Mouse (Mus musculus): Measurements from ENCODE around the gene Whamm. TPM values are rescaled to one million over a fixed set of nuclear protein-coding genes. Genes with fewer than 3 reads are reported as not detected.

The Whamm gene
- total RNA-seq, 2 experiments from 2014 or later, result 14.1 to 16.9 TPM

DNA sequence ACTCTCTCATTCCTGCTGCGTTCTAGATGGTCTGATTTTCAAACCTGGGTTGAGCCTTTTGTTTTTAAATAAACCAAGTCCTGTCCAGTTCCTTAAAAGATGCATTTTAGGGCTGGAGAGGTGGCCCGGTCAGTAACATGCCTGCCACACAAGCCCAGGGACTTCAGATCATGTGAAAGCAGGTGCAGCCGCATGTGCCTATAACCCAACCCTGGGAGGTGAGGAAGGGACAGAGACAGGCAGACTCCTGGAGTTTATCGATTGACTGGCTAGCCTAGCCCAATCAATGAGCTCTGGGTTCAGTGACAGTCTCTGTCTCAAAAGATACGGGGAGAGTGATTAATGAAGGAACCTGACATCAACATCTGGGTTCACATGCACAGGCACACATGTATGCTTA lies 9.9 kb upstream of the Whamm start:
- ATAC-seq (ENCODE audit: poor library complexity, severe bottlenecking), result no peak

DNA sequence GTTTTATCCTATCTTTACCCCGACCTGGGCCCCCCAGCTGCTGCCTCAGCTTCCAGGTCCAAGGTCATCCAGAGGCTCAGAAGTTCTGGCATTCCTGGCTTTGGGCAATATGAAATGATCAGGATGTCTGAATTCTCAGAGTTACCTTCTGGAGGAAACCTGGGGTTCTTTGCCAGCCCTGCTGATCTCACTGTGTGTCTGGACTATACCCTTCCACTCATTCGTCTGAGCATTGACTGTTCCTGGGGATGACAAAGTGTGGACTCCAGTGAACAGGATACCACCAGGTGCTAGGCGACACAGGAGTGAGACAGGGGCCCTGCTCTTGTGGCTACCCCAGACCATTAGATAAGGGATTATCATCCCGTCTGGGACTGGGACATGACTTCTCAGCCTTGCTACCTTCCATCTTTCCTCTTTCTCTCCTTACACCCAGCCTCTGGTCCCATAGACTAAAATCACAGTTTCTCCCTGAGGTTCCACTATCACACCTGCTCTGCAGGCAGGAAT lies 7.5 kb upstream of the Whamm start:
- ATAC-seq (ENCODE audit: poor library complexity, severe bottlenecking), result no peak

GRCm38 (mm10) chr7:81564766-81565165 lies 6.3 kb upstream of the Whamm start:
- no peak for ATAC-seq (ENCODE audit: poor library complexity, severe bottlenecking)

- ATAC-seq (ENCODE audit: poor library complexity, severe bottlenecking), result no peak
Measured at GRCm38 (mm10) chr7:81565381-81566055, 5.5 kb upstream of the Whamm start.

- ATAC-seq (ENCODE audit: poor library complexity, severe bottlenecking), result no peak
Measured at GRCm38 (mm10) chr7:81566332-81566731, 4.7 kb upstream of the Whamm start.

GRCm38 (mm10) chr7:81566892-81567291 lies 4.2 kb upstream of the Whamm start, which contains the start of gene Fsd2:
Fsd2 (minus strand) TSS chr7:81566944.
- ATAC-seq (ENCODE audit: poor library complexity, severe bottlenecking), result no peak

GRCm38 (mm10) chr7:81567396-81567795 lies 3.7 kb upstream of the Whamm start:
- ATAC-seq (ENCODE audit: poor library complexity, severe bottlenecking), result no peak

DNA sequence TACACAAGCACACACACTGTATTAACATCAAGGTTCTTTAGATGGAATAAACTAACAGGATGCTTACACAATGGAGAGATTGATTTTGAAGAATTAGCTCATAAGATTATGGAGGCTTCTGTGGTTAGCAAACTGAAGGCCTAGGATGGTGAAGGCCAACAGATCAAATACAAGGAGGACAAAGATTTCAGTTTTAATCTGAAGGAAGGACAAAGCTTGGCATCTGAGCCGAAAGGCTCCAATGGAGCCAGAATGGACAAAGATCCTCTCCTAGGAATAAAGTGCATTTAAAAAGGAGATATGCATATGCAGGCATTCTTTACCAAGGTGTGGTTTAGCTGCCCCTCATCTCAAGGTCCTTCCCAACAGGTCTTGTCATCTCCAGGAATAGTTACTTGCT lies 1.2 kb upstream of the Whamm start:
- no peak for ATAC-seq (ENCODE audit: poor library complexity, severe bottlenecking)

GRCm38 (mm10) chr7:81570271-81570670 lies 795 bp upstream of the Whamm start:
- ATAC-seq (ENCODE audit: poor library complexity, severe bottlenecking), result no peak

DNA sequence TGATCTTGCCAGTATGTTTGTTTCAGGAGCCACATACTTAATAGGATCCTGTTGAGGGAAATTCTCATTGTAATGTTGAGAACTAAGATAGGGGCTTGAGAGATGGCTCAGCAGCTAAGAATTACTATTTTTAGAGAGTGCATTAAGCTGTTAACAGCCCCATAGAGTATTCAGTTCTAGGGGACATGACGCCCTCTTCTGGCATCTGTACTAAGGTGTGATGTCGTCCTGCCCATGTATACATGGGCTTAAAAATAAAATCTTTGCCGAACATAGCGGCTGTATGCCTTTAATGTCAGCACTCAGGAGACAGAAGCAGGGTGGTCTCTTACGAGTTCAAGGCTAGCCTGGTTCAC lies 336 bp upstream of the Whamm start:
- ATAC-seq (ENCODE audit: poor library complexity, severe bottlenecking), result peak; percentile 23

DNA sequence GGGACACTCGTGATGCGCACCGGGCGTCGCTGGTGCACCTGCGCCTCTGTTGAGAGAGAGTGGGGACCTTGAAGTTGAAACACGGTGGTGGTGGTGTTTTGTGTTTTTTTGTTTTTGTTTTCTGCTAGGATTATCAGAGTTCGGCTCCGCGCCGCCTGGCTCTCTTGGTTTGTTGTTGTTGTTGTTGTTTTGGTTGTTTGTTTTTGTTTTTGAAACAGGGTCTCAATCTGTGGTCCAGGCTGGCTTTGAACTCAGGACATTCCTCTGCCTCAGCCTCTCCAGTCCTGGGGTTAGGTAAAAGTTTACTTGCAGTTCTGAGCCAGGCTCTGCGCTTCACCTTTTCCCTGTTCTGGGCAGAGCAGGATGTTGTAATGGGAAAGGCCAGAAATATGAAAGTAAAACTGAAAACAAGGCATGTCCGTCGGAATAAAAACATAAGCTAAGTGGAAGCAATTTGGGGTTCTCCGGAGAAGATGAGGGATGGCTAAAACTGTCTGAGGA lies 925 bp downstream of the Whamm start:
- ATAC-seq (ENCODE audit: poor library complexity, severe bottlenecking), result no peak

DNA sequence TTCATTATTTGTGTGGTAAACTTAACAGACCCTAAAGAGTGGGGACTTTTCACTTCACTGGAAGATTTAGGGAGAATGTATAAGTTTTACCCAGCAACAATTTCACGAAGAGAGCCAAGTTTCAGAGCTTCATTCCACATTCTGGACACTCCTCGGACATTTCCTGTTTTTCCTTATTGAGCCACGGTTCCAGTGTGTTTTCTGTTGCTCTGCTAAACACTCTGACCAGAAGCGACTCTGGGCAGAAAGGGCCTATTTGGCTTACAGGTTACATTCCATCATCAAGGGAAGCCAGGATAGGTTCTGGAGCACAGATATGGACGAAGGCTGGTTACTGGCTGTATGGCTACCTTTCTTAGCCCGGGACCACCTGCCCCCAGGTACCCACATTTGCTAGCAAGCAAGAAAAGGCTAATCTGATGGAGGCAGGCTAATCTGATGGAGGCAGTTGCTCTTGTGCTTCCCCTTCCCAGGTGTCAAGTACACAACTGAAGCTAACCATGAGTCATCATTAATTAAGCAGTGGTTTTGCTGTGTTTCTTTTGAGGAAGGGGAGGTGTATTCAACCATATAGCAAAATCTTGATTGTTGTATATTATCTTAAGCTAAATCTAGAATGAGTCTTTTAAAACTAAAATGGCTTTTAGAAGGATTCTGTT lies 1.7 kb downstream of the Whamm start:
- no peak for ATAC-seq (ENCODE audit: poor library complexity, severe bottlenecking)

DNA sequence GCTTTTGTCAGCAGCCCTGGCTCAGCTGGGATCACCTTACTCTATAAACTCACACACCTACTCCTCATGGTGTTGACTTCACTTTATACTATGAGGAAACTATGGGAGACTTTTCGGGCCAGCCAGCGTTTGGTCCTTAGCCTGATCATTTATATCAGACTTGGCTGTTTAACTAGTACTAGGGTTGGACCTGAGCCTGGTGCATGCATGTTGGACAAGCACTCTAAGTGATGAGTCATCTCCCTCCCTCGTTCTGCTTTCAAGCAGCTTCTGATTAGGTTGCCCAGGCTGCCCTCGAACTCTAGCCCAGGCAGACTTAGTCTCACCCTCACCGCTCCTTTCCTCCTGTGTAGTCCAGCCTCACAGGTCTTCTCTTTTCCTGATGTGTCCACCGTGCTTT lies 2.3 kb downstream of the Whamm start:
- no peak for ATAC-seq (ENCODE audit: poor library complexity, severe bottlenecking)

DNA sequence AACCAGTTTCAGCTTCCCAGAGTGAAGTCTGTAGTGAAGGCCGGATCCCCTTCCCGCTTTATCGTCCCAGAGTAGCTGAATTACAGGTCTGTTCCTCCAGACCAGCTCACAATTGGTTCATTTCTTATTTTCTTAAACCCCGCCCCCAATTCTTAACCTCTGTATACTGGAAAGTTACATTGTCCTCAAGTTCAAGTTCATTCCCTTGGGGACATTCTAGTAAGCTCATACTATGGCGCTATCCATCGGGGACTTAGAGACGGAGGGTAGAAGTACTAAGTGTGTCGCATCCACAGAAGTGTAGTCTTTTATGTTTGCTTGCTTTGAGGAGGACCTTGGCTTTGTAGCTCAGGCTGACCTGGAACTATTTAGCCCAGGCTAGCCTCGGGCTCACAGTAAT lies 2.8 kb downstream of the Whamm start:
- no peak for ATAC-seq (ENCODE audit: poor library complexity, severe bottlenecking)

DNA sequence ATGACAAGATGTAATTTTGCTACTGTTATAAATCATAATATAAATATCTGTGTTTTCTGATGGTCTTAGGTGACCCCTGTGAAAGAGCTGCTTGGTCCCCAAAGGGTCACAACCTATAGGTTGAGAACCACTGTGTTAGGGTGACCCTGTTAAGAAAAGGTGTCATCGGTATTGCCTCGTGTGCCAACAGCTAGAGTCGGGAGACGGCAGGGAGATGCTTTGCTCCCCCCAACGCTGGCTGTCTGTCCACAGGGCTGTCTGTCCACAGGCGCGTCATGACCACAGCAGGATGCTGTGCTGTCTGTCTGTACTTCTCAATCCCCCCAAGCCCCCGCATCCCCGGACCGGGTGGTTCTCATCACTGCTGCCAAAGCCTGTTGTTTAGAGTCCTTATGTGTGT lies 4.5 kb downstream of the Whamm start:
- no peak for ATAC-seq (ENCODE audit: poor library complexity, severe bottlenecking)

DNA sequence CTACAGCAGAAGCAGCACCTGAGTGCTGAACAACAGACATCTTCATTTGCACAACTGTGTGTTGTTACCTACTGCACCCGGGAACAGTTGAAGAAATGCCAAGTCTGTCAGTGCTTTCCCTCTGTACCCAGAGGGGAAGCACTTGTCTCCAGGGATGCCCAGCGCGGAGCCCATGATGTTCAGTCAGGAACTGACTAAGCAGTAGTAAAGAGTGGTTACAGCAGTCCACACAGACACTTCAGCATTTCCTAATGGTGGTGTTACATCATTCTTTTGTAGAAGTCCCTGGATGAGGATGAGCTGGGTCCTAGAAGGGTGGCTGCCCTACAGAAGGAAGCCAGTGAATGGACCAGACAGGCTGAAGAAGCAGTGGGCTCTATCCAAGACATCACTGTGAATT lies 6.8 kb downstream of the Whamm start:
- ATAC-seq (ENCODE audit: poor library complexity, severe bottlenecking), result peak; percentile 57

DNA sequence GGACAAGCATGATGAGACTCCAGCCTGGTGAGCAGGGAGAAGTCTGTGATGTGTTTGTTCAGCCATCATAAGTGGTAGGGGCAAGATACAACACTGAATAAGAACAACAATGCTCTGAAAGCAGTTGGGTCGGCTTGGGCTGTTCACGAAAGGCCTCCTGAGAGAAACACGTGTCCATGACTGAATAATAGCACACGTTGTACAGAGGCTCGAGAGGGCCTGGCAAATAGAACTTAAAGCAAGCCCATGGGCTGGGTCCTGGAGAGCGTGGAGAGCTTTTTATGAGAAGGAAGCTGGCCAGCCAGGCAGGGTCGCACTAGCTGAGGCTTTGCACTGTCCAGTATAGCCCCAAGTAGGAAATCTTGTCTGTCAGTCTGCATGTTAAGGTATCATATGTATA lies 7.3 kb downstream of the Whamm start:
- no peak for ATAC-seq (ENCODE audit: poor library complexity, severe bottlenecking)

DNA sequence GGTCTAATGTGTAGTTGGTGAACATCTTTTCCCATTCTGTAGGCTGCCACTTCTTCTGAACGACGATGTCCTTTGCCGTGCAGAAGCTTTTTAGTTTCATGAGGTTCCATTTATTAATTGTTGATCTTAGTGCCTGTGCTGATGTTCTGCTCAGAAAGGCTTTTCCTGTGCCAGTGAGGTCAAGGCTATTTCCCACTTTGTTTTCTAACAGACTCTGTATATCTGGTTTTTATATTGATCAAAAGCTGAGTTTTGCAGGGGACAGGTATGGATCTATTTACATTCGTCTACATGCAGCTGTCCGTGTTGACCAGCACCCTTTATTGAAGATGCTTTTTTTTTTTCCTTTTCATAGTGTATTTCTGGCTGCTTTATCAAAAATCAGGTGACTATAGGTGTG lies 8.2 kb downstream of the Whamm start:
- ATAC-seq (ENCODE audit: poor library complexity, severe bottlenecking), result no peak

DNA sequence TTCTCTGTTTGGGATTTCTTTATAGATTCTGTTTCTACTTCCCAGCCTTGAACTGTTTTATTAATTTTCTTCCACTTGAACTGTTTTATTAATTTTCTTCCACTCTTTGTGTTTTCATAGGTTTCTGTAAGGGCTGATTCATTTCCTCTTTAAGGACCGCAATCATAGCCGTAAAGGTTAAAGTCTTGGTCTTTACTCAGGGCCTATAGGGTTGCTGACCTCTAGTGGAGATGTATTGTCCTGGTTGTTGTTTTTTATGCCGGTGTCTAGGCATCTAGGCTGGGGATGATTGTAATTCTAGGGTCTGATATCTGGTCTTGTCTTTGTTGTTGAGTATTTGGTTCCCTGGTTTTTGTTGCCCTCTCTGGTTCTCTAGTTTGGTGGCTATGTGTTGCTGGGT lies 12.4 kb downstream of the Whamm start:
- no peak for ATAC-seq (ENCODE audit: poor library complexity, severe bottlenecking)

DNA sequence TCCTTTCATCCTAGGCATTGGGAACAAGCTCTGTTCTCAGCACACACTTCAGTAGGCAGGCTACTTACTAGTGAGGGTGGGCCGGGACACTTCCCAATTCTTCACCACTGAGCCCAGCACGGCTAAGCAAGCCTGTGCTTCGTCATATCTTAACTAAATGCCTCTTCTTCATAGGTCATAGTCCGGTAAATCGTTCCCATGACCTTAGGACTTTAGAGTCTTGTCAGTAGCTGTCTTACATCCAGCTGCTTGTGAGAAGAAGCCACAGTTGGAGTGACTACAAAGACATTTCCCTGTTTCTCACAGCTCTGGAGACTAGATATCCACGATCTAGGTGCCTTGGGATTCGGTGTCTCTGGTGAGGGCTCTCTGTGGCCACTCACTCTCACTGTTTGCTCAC lies 14.3 kb downstream of the Whamm start:
- ATAC-seq (ENCODE audit: poor library complexity, severe bottlenecking), result no peak

GRCm38 (mm10) chr7:81587238-81587637 lies 16.2 kb downstream of the Whamm start:
- ATAC-seq (ENCODE audit: poor library complexity, severe bottlenecking), result no peak

- ATAC-seq (ENCODE audit: poor library complexity, severe bottlenecking), result no peak
Measured at GRCm38 (mm10) chr7:81592686-81593085, 21.6 kb downstream of the Whamm start.

Data from megakaryocyte, adult 5-6 weeks (primary cell).